ENCODE assay signal across 22 mouse cellular contexts in genomic region chr6:17478838-17479570, GRCm38 (mm10). TPM values are rescaled to one million over a fixed set of nuclear protein-coding genes. Genes with fewer than 3 reads are reported as not detected.
DNase-seq lines count a peak whose midpoint lies in the region; ATAC-seq and TF ChIP-seq lines count a peak whose summit lies in the region.
"Had no signal": no experiment of that assay in that cellular context is flagged by ENCODE, and none has a peak within 500 bp of the region (broad histone marks: within the 10 kb centered on the region; RNA-seq: fewer than 3 reads in every experiment).

No protein-coding gene starts in this region.

- 73% methylated on average over 10 of the region's 10 CpGs for WGBS in liver, postnatal 0 days (ENCODE audit: insufficient replicate concordance)
- WGBS in liver, embryonic 11.5 days: 77% methylated on average over 10 of the region's 10 CpGs
- 82% methylated on average over 10 of the region's 10 CpGs for WGBS in limb, embryonic 14.5 days
- 70% methylated on average over 10 of the region's 10 CpGs for WGBS in forebrain, embryonic 13.5 days

- no peaks in the 10 kb centered on the region for H3K36me3 ChIP-seq in liver, postnatal 0 days (replicated peaks; ENCODE audit: insufficient read depth, low read length)
- no peaks in the 10 kb centered on the region for H3K36me3 ChIP-seq in liver, embryonic 11.5 days (ENCODE audit: control insufficient read depth, insufficient read depth, low read length)
- no peaks in the 10 kb centered on the region for H3K36me3 ChIP-seq in limb, embryonic 14.5 days (ENCODE audit: control insufficient read depth, insufficient read depth, low read length)
- no peaks in the 10 kb centered on the region for H3K36me3 ChIP-seq in forebrain, embryonic 13.5 days (ENCODE audit: poor library complexity, severe bottlenecking)
- H3K36me3 ChIP-seq: embryonic facial prominence, embryonic 15.5 days; heart, embryonic 15.5 days; hindbrain, embryonic 13.5 days; intestine, embryonic 15.5 days had no signal

- H3K27me3 ChIP-seq in liver, postnatal 0 days (ENCODE audit: insufficient read depth, low read length): no peaks in the 10 kb centered on the region
- H3K27me3 ChIP-seq in liver, embryonic 11.5 days (replicated peaks; ENCODE audit: control insufficient read depth, insufficient read depth, low read length): no peaks in the 10 kb centered on the region
- H3K27me3 ChIP-seq in limb, embryonic 14.5 days (ENCODE audit: control insufficient read depth, insufficient read depth, low read length): no peaks in the 10 kb centered on the region
- H3K27me3 ChIP-seq in forebrain, embryonic 13.5 days: no peaks in the 10 kb centered on the region
- H3K27me3 ChIP-seq: embryonic facial prominence, embryonic 15.5 days; heart, embryonic 15.5 days; hindbrain, embryonic 13.5 days; intestine, embryonic 15.5 days had no signal

- no peak overlapping the region for H3K9ac ChIP-seq in liver, postnatal 0 days (replicated peaks)
- H3K9ac ChIP-seq in liver, embryonic 11.5 days (ENCODE audit: low read depth, low read length): no peak overlapping the region
- H3K9ac ChIP-seq in limb, embryonic 14.5 days (ENCODE audit: low read depth, low read length, severe bottlenecking): no peak overlapping the region
- no peak overlapping the region for H3K9ac ChIP-seq in forebrain, embryonic 13.5 days
- H3K9ac ChIP-seq: embryonic facial prominence, embryonic 15.5 days; heart, embryonic 15.5 days; hindbrain, embryonic 13.5 days; intestine, embryonic 15.5 days had no signal

- H3K27ac ChIP-seq in liver, postnatal 0 days (ENCODE audit: low read depth): peak overlapping the region; percentile 60; the same call in 1 of the 2 replicates
- no peak overlapping the region for H3K27ac ChIP-seq in liver, embryonic 11.5 days (ENCODE audit: low read depth, low read length)
- no peak overlapping the region for H3K27ac ChIP-seq in limb, embryonic 14.5 days (replicated peaks; ENCODE audit: low read depth, low read length)
- no peak overlapping the region for H3K27ac ChIP-seq in forebrain, embryonic 13.5 days
- H3K27ac ChIP-seq: embryonic facial prominence, embryonic 15.5 days; heart, adult 2 months; heart, embryonic 15.5 days; hindbrain, embryonic 13.5 days; intestine, embryonic 15.5 days had no signal

- H3K4me3 ChIP-seq in liver, postnatal 0 days (ENCODE audit: low read depth, low read length): no peak overlapping the region
- H3K4me3 ChIP-seq in liver, embryonic 11.5 days (ENCODE audit: low read depth, low read length): no peak overlapping the region
- H3K4me3 ChIP-seq in limb, embryonic 14.5 days (replicated peaks; ENCODE audit: low read length): no peak overlapping the region
- H3K4me3 ChIP-seq in forebrain, embryonic 13.5 days: no peak overlapping the region
- H3K4me3 ChIP-seq: embryonic facial prominence, embryonic 15.5 days; heart, adult 2 months; heart, embryonic 15.5 days; hindbrain, embryonic 13.5 days; intestine, embryonic 15.5 days had no signal

- no peak overlapping the region for H3K4me2 ChIP-seq in liver, postnatal 0 days (ENCODE audit: low read depth, low read length)
- no peak overlapping the region for H3K4me2 ChIP-seq in liver, embryonic 11.5 days
- no peak overlapping the region for H3K4me2 ChIP-seq in limb, embryonic 14.5 days (replicated peaks; ENCODE audit: low read depth, low read length, severe bottlenecking)
- H3K4me2 ChIP-seq in forebrain, embryonic 13.5 days: no peak overlapping the region
- H3K4me2 ChIP-seq: embryonic facial prominence, embryonic 15.5 days; heart, embryonic 11.5 days; heart, embryonic 15.5 days; hindbrain, embryonic 13.5 days; intestine, embryonic 15.5 days had no signal

- peaks cover 6% of the 10 kb centered on the region for H3K4me1 ChIP-seq in liver, postnatal 0 days (ENCODE audit: insufficient read depth)
- H3K4me1 ChIP-seq in liver, embryonic 11.5 days (replicated peaks; ENCODE audit: control insufficient read depth, insufficient read depth, low read length): no peaks in the 10 kb centered on the region
- no peaks in the 10 kb centered on the region for H3K4me1 ChIP-seq in limb, embryonic 14.5 days (ENCODE audit: control insufficient read depth, insufficient read depth, low read length)
- H3K4me1 ChIP-seq in forebrain, embryonic 13.5 days: no peaks in the 10 kb centered on the region
- H3K4me1 ChIP-seq: embryonic facial prominence, embryonic 15.5 days; heart, embryonic 15.5 days; hindbrain, embryonic 13.5 days; intestine, embryonic 15.5 days had no signal

- no peak for DNase-seq in liver, postnatal 0 days
- no peak for DNase-seq in liver, embryonic 11.5 days (ENCODE audit: low spot score)
- DNase-seq in 416B (ENCODE audit: low read depth) (peak; percentile 2), NIH3T3 (ENCODE audit: low read depth) (peak; percentile 71)
- DNase-seq in limb, embryonic 14.5 days (ENCODE audit: low spot score): no peak
- no peak for DNase-seq in spleen, postnatal 36 days (ENCODE audit: low spot score in 2 of 2)
- DNase-seq in lung, postnatal 14 days: no peak
- DNase-seq: adrenal gland, postnatal 10 days; cerebellum, adult 11 months; cerebellum, adult 8-10 months; cerebellum, postnatal 14 days; embryo, embryonic 11 days; gastrocnemius, postnatal 10 days; heart, adult 2 months; heart, postnatal 14 days had no signal

- no peak for TF ChIP-seq POLR2A in limb, embryonic 14.5 days (IDR thresholded peaks at IDR 0.05; ENCODE audit: borderline replicate concordance, extremely low read depth, insufficient read depth, insufficient read length)

- ATAC-seq in liver, postnatal 0 days: peak; percentile 29; the same call in 1 of the 2 replicates
- ATAC-seq in liver, embryonic 11.5 days (replicated peaks; ENCODE audit: low FRiP score): no peak
- peak; percentile 75 for ATAC-seq in limb, embryonic 14.5 days (ENCODE audit: low FRiP score, low read depth)
- no peak for ATAC-seq in forebrain, embryonic 13.5 days
- ATAC-seq: forebrain, embryonic 16.5 days; intestine, embryonic 15.5 days had no signal

- no peak for TF ChIP-seq EP300 in liver, postnatal 0 days (IDR thresholded peaks at IDR 0.05; ENCODE audit: low read depth)

- no peaks in the 10 kb centered on the region for H3K9me3 ChIP-seq in liver, postnatal 0 days (ENCODE audit: low read length)
- no peaks in the 10 kb centered on the region for H3K9me3 ChIP-seq in liver, embryonic 11.5 days (ENCODE audit: control insufficient read depth, low read length)
- H3K9me3 ChIP-seq in limb, embryonic 14.5 days (ENCODE audit: control insufficient read depth, low read length): no peaks in the 10 kb centered on the region
- H3K9me3 ChIP-seq in forebrain, embryonic 13.5 days (replicated peaks): no peaks in the 10 kb centered on the region
- H3K9me3 ChIP-seq: embryonic facial prominence, embryonic 15.5 days; heart, embryonic 15.5 days; hindbrain, embryonic 13.5 days; intestine, embryonic 15.5 days had no signal

- no peak for TF ChIP-seq CTCF in liver, postnatal 0 days (IDR thresholded peaks at IDR 0.05; ENCODE audit: low read depth)

RNA-seq across cellular contexts. Expression of gene Met, which starts 15.4 kb away (rescaled TPM):
- 7.2 and 8.2 TPM in 2 replicates for polyA plus RNA-seq in liver, postnatal 0 days (2015; fragmentation: Nextera tagmentation; extraction: Ambion mirVana)
- 7.8 and 8.2 TPM in 2 replicates for polyA plus RNA-seq in liver, embryonic 11.5 days (2014; fragmentation: Nextera tagmentation; extraction: Ambion mirVana)
- polyA plus RNA-seq in limb, embryonic 14.5 days (2012; rRNA removed): 3.8 and 4.3 TPM in 2 replicates
- polyA plus RNA-seq in limb, embryonic 14.5 days (2014; fragmentation: Nextera tagmentation; extraction: Ambion mirVana): 5.9 and 6.0 TPM in 2 replicates
- 0.44 and 0.59 TPM in 2 replicates for polyA plus RNA-seq in forebrain, embryonic 13.5 days (2015; fragmentation: Nextera tagmentation; extraction: Ambion mirVana)

Comparison
In these comparisons a context has a peak if more than half of its experiments do, and no peak if none do; other contexts are left out.
1. ATAC-seq: peak in liver, postnatal 0 days (single experiment) and limb, embryonic 14.5 days (single experiment); none in liver, embryonic 11.5 days (single experiment) and forebrain, embryonic 13.5 days (single experiment).
2. DNase-seq: peak in 416B (single experiment) and NIH3T3 (single experiment); none in liver, postnatal 0 days (single experiment), liver, embryonic 11.5 days (single experiment), limb, embryonic 14.5 days (single experiment), spleen, postnatal 36 days (0 of 2) and lung, postnatal 14 days (single experiment).